Mouse (Mus musculus) stomach, postnatal 0 days (tissue): ENCODE results near the gene Tnip1.

ENCODE experiments used
- CTCF ChIP-seq: IDR thresholded peaks from 2 replicates; pipeline ENCODE4 v1.5.1; 2016; ENCODE audit warnings: antibody characterized with exemption, low read depth, mild to moderate bottlenecking, moderate library complexity
- EP300 ChIP-seq: optimal IDR thresholded peaks from 2 replicates; pipeline ENCODE3; 2016; ENCODE audit warnings: antibody characterized with exemption

DNA sequence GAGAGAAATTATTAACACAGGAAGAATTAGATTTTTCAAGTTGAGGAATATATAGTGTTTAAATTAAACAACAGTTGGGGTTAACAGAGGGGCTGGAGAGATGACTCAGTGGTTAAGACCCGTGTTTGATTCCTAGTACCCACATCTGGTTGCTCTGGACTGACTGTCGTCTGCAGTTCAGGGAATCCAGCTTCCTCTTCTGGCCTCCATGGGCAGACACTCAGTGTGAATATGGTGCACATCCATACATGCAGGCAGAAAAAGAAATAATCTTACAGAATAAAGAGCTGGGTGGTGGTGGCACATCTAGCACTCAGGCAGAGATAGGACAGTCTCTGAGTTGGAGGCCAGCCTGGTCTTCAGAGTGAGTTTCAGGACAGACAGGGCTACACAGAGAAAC, 94.3 kb downstream of the Tnip1 start:
- TF ChIP-seq EP300 (no peak), CTCF (no peak)
